Mouse (Mus musculus) cerebral cortex, adult 2 months (tissue): ENCODE data around the gene Apbb1ip.

Experiments used
- WGBS: fragments of 180-500 bp; shearing (Covaris S2); methylation state at CpG from one replicate; pipeline ENCODE4 v1.1.7; 2018; 5-methylcytosine and 5-hydroxymethylcytosine counted together

Apbb1ip gene

DNA sequence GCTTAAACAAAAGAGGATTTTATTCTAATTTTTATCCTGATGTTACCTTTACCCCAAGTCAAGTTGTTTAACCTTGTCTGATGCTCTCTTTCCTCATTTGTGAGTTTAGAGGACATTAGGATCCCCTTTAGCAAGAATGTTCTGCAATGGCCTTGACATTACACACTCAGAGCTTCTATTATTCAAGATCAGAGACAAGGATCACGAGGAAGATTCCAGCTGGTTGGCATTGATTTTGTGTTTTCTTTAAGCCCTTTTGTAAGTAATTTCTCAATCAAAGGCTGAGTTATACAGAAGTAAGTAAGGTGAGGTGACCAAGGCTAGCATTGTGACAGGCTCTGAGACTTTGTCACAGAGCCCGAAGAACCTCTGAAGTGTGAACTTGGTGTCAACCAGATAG lies 88.3 kb downstream of the Apbb1ip start:
- 88% methylated on average over 2 of the region's 2 CpGs for WGBS

DNA sequence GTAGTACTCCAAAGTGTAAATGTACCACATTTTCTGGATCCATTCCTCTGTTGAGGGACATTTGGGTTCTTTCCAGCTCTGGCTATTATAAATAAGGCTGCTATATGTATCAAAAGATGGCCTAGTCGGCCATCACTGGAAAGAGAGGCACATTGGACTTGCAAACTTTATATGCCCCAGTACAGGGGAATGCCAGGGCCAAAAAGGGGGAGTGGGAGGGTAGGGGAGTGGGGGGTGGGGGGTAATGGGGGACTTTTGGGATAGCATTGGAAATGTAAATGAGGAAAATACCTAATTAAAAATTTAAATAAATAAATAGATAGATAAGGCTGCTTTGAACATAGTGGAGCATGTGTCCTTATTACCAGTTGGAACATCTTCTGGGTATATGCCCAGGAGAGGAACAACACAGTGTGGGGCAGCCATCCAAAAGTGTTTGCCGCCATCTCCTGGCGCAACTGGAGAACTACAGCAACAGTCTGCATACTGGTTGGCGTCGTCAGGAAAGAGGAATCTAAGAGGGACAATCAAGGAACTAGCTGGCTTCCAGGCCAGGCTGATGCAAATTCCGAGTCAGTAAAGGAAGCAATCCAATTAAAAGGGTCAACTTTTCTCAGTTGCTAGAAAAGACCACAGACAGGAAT lies 90.6 kb downstream of the Apbb1ip start:
- 3% methylated on average over 6 of the region's 6 CpGs for WGBS

DNA sequence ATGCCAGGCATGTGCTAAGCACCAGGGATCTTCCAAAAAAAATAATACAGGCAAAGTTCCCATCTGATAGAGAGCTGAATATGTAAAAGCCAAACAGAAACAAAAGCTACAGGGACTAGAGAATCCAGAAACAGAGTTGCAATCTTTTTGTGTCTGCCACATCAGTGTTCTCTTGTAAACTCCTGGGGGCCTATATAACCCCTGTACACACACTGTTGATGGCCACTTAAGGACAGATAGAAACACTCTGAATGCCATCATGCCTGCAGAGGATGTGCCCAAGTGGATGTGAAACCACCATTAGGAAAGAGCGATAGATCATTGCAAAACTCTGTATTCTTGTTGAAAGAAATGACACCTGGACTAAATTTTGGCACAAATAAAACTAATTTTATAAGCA lies 91.9 kb downstream of the Apbb1ip start:
- 93% methylated on average over 1 of the region's 1 CpGs for WGBS

DNA sequence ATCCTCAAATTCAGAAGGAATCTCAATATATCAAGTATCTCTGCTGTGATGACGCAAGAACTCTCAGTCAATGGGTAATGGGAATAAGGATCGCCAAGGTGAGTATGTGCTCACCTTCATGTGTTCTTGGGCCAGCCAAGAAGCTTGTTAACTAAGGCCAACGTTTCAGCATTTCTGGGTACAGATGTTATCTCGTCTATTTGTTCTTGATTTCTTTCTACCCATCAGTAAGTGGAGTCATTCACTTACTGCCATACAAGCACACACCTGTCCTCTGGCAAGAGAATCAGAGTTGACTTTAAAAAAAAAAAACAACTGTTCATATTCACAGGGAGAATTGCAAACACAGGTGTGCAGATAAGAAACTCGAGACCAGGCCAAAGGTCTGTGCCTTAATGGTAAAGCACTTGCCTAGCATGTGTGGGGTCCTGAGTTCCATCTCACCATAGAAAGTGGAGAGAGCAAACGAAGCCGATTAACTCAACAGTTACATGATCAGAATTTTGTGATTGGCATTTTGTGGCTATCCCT lies 93.1 kb downstream of the Apbb1ip start:
- 85% methylated on average over 7 of the region's 7 CpGs for WGBS

DNA sequence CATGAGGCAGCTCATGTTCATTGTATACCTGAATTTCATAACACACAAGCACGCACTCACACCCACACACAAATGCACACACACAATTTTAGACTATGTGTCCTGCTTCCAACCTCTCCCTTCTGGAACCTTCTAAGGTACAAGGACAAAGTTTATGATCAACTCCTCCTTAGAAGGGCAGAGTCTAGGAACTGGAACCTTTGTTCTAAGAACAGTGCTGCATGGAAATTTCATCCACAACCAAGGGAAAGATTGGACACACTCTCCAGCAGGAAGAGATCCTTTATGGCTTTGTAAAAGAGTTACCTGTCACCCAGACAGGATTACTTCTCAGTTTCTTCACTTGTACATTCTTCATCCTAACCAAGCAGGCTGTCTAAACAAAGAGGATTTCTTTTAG lies 99.3 kb downstream of the Apbb1ip start:
- 85% methylated on average over 1 of the region's 1 CpGs for WGBS

DNA sequence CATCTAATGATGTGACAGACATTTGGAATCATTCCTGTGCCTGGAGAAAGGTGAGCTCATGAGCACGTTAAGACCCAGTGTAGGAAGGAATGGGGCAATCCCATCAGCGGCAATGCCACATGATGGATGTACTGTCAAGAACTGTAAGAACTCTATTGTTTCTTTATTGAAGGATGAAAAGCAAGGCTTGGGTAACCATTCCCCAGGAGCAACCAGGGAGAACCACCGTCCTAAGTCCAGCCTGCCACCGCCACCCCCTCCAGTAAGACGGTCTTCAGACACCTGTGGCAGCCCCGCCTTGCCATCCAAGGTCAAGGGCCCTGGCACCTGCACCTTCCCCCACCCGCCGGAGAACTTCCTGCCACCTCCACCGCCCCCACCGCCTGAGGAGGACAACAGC lies 100.7 kb downstream of the Apbb1ip start:
- WGBS, result 71% methylated on average over 10 of the region's 10 CpGs

DNA sequence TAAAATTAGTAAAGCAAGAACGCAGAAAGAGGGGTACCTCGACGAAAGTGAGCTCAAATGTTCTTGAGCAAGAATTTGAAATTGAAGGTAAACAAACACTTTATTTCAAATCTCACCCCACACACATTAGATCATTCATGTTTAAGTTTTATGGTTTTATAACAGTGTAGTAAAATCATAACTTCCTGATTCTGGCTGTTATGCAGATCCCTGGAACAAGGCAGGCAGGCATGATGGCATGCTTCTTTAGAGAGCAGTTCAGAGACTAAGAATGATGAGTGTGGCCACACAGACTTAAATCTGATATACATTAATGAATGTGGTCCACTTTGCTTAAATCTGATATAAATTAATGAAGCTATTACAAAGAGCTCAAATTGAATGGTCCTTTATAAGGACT lies 102.7 kb downstream of the Apbb1ip start:
- 88% methylated on average over 3 of the region's 3 CpGs for WGBS

DNA sequence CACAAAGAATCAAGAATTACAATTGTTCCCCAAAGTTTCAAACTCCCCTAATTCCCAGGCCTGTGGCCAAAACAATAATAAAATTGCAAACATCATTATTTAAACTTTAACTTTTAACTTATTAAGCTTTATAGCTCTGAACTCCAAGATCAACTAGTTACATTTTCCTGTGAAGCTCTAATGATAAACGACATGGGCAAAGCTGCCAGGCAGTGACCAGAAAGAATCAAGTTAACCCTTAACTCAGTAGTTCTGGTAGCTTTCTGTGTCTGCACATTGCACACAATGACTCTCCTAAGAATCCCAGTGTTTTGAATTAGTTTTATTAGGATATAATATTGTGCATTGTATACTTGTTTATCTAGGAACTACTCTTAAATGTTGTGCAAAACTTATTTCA lies 104.9 kb downstream of the Apbb1ip start:
- WGBS, result 49% methylated on average over 1 of the region's 1 CpGs

DNA sequence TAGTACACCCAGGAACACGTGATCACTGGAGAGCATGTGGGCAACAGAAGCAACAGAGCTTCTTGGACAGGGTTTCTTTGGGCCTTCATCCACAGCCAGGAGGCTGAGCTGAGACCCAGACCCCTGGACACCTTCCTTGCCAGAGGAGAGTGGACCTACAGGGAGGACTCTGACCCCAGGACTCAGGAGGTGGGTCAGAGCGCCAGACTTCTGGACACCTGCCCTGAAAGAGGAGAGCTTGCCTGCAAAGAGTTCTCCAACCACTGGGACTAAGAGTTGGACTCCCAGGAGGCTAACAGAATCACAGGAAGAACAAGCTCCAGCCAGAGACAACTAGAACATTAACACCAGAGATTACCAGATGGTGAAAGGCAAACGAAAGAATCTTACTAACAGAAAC lies 106.8 kb downstream of the Apbb1ip start:
- 84% methylated on average over 3 of the region's 3 CpGs for WGBS

DNA sequence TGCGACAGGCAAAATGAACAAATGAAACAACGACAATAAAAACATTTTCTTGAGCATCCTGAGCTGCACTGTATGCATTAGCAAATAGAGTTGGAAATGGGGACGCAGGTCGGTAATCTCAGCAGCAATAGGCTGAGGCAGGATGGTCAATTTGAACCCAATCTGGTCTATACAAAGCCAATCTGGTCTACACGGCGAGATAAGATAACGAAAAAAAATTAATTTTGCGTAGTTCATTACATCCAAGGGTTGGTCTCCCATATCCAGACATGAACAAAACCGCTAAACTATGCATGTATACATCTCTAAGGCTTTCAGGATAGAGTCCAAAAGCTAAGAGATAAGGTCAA lies 121.0 kb downstream of the Apbb1ip start:
- 10% methylated on average over 9 of the region's 9 CpGs for WGBS

DNA sequence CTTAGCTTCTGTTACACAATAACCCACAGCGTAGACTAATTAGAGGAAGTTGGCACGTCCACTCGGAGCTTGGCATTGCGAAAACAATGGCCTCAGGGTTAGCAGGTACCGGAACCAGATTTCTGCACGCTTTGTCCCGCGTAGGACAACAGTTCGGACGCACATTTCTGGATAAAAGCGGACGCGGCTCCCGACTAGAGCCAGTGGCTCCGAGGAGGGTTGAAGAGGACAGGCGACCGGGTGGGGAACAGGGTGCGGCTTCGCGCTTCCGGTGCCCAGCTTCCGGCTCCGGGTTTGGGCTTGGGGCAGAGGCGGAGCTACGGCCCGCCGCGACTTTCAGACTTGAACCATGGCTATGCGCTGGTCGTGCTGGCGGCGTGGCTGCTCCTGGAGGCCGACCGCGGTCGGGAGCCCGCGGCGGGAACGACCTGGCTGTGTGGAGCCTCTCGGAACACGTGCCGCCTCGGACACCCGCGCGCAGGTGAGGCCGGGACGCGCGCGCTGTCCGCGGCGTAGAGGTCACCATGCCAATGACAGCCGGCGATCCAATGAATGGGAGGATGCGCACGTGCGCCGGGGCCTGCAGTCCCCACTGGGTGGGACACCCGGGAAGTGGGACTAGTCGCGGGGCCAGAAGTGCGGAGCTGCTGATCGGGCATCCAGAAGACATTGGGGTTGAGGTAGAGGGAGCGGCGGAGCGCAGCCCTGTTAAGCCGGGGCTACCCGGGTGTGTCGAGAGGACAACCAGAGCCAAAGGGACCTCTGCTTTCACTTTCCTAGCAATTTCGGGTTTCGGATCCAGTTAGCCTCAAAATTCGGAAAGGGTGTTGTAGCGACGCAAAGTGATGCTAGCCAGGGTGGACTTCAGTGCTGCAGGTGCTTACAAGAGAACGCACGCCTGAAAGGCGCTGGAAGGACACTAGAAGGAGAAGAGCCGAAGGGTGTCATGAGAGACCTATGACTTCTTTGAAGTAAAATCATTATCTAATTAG lies 121.7 kb downstream of the Apbb1ip start, which contains the start of gene Pdss1:
Pdss1 (plus strand) TSS at position 241 of the 992 bp plus-strand sequence.
- WGBS, result under 1% methylated on average over 81 of the region's 81 CpGs

DNA sequence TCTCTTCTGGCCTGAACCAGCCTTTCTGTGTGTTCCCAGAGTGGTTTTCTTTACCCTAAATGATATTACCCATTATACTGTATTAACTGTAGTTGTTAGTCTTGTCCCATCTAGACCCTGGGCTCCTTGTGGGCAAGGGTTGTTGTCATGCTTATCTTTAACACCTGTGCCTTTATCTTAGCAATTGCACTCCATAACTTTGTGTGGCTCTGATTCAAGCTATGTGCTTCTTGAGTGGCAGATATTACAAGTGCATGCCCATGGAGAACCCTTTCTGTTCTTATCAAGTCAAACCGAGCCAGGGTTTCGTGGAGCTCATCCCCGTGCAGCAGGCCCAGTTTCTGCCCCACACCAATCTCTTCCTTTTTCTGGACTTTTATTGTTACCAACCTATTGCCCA lies 130.1 kb downstream of the Apbb1ip start:
- over 99% methylated on average over 3 of the region's 3 CpGs for WGBS

DNA sequence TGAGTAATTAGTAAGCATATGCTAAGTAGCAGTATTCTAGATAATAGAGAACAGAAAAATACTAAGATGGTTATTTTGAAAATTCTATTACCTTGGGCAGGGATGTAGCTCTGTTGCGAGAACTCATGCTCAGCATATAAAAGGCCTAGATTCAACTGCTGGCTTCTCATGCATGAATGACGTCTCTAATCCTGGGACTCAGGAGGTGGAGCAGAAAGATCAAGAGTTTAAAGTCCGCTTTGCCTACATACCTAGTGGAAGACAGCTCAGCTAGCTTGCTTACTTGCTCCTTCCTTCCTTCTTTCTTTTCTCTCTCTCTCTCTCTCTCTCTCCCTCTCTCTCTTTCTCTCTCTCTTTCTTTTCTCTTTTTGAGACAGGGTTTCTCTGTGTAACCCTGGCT lies 140.5 kb downstream of the Apbb1ip start:
- WGBS, result 77% methylated on average over 3 of the region's 3 CpGs

DNA sequence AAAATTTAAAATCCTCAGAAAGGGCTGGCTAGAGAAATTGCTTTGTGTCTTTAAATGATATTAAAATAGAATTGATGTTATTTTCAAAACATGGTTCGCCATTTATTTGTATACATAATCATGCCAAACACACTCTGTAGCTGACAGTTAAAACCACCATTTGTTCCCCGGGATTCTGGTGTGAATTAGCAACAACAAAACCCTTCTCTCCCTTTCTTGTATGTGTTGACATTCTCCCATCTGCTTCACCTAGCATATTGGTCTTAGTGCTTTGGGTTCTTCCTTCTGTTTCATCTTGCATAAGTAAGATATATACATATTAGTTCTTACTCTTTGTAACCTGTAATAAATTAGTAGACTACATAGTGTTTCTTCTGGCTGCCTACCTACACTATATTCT lies 144.8 kb downstream of the Apbb1ip start:
- WGBS, result 69% methylated on average over 2 of the region's 2 CpGs
